Mouse (Mus musculus): ENCODE data around the gene Gm42791.

DNA sequence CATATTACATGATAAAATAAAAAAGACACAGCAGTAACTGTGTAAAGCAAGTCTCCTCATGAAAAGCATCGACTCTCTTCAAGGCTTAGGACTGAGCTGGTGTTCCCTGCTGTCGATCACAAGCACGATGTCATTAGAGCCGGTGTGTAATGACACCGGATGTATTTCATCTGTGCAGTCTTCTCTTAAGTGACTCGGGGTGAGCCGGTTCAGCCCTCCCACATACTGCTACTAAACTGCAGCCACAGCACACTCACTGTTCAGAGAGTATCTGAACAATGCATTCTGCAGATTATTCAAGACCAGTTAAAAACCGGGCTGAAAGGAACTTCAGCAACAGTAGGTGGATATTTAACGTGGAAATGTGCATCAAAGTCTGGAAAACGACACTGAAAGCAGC, 71.5 kb downstream of the Gm42791 start:
- no peak for TF ChIP-seq CTCF (conservative IDR thresholded peaks at IDR 0.05; ENCODE audit: insufficient read depth, insufficient read length, low read depth, low read length)
- no peak for TF ChIP-seq POLR2A (IDR thresholded peaks at IDR 0.05; ENCODE audit: low read depth, low read length)
